Mouse (Mus musculus): ENCODE measurements around the gene Rad51c. TPM values are rescaled to one million over a fixed set of nuclear protein-coding genes. Genes with fewer than 3 reads are reported as not detected.
"Not testable (repeated sequence)": the region's sequence is repeated elsewhere in the genome, so short reads cannot be mapped to it uniquely, and the experiment has no call there.

Gene Rad51c
- polyA plus RNA-seq, 1 experiment from 2014 or later, result 4.0 TPM

DNA sequence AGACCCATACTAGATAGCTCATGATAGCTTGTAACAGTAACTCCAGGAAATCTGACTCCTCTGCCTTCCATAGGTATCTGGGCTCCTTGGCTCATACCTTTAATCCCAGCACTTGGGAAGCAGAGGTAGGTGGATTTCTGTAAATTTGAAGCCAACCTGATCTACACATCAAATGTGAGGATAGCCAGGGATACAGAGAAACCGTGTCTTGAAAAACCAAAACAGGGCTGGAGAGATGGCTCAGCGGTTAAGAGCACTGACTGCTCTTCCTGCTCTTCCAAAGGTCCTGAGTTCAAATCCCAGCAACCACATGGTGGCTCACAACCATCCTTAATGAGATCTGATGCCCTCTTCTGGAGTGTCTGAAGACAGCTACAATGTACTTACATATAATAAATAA is 30.4 kb upstream of the Rad51c start:
- H3K9ac ChIP-seq; H3K4me2 ChIP-seq (replicated peaks); H3K36me3 ChIP-seq (replicated peaks; ENCODE audit: control insufficient read depth, insufficient read depth); H3K4me3 ChIP-seq (replicated peaks; ENCODE audit: low read length); H3K27ac ChIP-seq; ATAC-seq (ENCODE audit: low FRiP score); H3K27me3 ChIP-seq (ENCODE audit: control insufficient read depth, insufficient read depth, low read length); H3K4me1 ChIP-seq (replicated peaks; ENCODE audit: control insufficient read depth, insufficient read depth, low read length); DNase-seq (ENCODE audit: low spot score); H3K9me3 ChIP-seq (ENCODE audit: control insufficient read depth, low read length): not testable (repeated sequence)
- WGBS, result 92% methylated on average over 2 of the region's 2 CpGs

- H3K27ac ChIP-seq, result no peak overlapping the region
- WGBS, result 52% methylated on average over 6 of the region's 6 CpGs
- ATAC-seq (ENCODE audit: low FRiP score), result no peak
- H3K4me2 ChIP-seq (replicated peaks), result no peak overlapping the region
- H3K36me3 ChIP-seq (replicated peaks; ENCODE audit: control insufficient read depth, insufficient read depth), result no peaks in the 10 kb centered on the region
- H3K27me3 ChIP-seq (ENCODE audit: control insufficient read depth, insufficient read depth, low read length), result no peaks in the 10 kb centered on the region
- no peaks in the 10 kb centered on the region for H3K9me3 ChIP-seq (ENCODE audit: control insufficient read depth, low read length)
- H3K4me1 ChIP-seq (replicated peaks; ENCODE audit: control insufficient read depth, insufficient read depth, low read length), result no peaks in the 10 kb centered on the region
- H3K4me3 ChIP-seq (replicated peaks; ENCODE audit: low read length), result no peak overlapping the region
- DNase-seq (ENCODE audit: low spot score), result no peak
- no peak overlapping the region for H3K9ac ChIP-seq
Measured at GRCm38 (mm10) chr11:87432933-87433669, 28.3 kb upstream of the Rad51c start.

- WGBS, result 75% methylated on average over 1 of the region's 1 CpGs
- Histone ChIP-seq H3K36me3 (replicated peaks; ENCODE audit: control insufficient read depth, insufficient read depth) (no peaks in the 10 kb centered on the region), H3K4me3 (replicated peaks; ENCODE audit: low read length) (no peak overlapping the region), H3K9me3 (ENCODE audit: control insufficient read depth, low read length) (no peaks in the 10 kb centered on the region), H3K9ac (no peak overlapping the region), H3K4me1 (replicated peaks; ENCODE audit: control insufficient read depth, insufficient read depth, low read length) (no peaks in the 10 kb centered on the region), H3K4me2 (replicated peaks) (no peak overlapping the region), H3K27me3 (ENCODE audit: control insufficient read depth, insufficient read depth, low read length) (no peaks in the 10 kb centered on the region), H3K27ac (no peak overlapping the region)
- ATAC-seq (ENCODE audit: low FRiP score) (no peak), DNase-seq (ENCODE audit: low spot score) (no peak)
Measured at GRCm38 (mm10) chr11:87432447-87432846, 27.7 kb upstream of the Rad51c start.

- H3K9ac ChIP-seq; H3K27ac ChIP-seq; H3K27me3 ChIP-seq (ENCODE audit: control insufficient read depth, insufficient read depth, low read length); H3K36me3 ChIP-seq (replicated peaks; ENCODE audit: control insufficient read depth, insufficient read depth); DNase-seq (ENCODE audit: low spot score); H3K4me3 ChIP-seq (replicated peaks; ENCODE audit: low read length); H3K9me3 ChIP-seq (ENCODE audit: control insufficient read depth, low read length); H3K4me2 ChIP-seq (replicated peaks); ATAC-seq (ENCODE audit: low FRiP score); H3K4me1 ChIP-seq (replicated peaks; ENCODE audit: control insufficient read depth, insufficient read depth, low read length): not testable (repeated sequence)
- 90% methylated on average over 8 of the region's 8 CpGs for WGBS
Measured at GRCm38 (mm10) chr11:87431813-87432212, 27.1 kb upstream of the Rad51c start.

- ATAC-seq (ENCODE audit: low FRiP score) (no peak), DNase-seq (ENCODE audit: low spot score) (no peak)
- H3K36me3 ChIP-seq (replicated peaks; ENCODE audit: control insufficient read depth, insufficient read depth), result no peaks in the 10 kb centered on the region
- H3K9me3 ChIP-seq (ENCODE audit: control insufficient read depth, low read length), result no peaks in the 10 kb centered on the region
- no peak overlapping the region for H3K4me2 ChIP-seq (replicated peaks)
- H3K27ac ChIP-seq, result no peak overlapping the region
- H3K27me3 ChIP-seq (ENCODE audit: control insufficient read depth, insufficient read depth, low read length), result no peaks in the 10 kb centered on the region
- H3K4me1 ChIP-seq (replicated peaks; ENCODE audit: control insufficient read depth, insufficient read depth, low read length), result no peaks in the 10 kb centered on the region
- H3K4me3 ChIP-seq (replicated peaks; ENCODE audit: low read length), result no peak overlapping the region
- 85% methylated on average over 2 of the region's 2 CpGs for WGBS
- no peak overlapping the region for H3K9ac ChIP-seq
Measured at GRCm38 (mm10) chr11:87430374-87430773, 25.6 kb upstream of the Rad51c start.

DNA sequence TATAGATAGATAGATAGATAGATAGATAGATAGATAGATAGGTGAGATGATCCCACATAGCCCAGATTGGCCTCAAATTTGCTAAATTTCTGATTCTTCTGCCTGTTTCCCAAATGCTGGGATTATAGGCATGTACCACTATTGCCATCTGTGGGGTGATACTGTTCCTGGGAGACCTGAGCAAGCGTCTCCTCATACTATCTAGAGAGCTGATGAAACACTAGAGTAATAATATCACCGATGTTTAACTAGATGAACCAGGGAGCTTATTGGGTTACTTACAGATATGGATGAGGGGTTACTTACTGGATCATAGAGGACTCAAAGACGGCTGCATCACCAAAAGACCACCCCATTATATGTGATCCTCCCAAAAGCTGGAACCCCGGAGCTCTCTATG is 24.6 kb upstream of the Rad51c start:
- ATAC-seq (ENCODE audit: low FRiP score), result no peak

DNA sequence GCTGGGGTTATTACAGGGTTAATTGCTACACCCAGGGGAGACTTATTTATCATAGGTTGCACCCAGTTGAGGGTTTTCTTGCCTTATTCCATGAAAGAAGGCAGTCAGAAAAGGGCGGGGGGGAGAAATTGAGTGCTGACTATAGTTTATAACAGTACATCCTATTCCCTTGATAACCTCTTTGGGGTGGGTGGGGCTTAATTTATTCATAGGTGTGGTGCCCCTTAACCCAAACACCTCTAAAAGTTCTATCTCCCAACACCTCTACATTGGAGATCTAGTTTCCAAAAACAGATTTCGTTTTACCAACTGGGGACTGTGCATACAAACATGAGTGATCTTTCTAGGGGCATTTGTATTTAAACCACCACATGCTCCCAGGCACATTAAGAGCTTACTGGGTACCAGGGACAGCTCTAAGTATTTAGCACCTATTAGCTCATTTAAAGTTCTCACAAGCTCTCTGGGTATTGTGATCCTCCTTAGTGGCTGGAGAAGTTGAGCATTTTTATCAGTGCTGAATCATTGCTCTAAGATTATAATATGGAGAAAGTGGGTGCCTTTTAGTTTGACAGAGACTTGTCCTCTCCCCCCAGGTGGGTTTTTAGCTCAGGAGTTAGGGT is 23.4 kb upstream of the Rad51c start:
- H3K4me3 ChIP-seq (replicated peaks; ENCODE audit: low read length), result no peak overlapping the region
- no peaks in the 10 kb centered on the region for H3K4me1 ChIP-seq (replicated peaks; ENCODE audit: control insufficient read depth, insufficient read depth, low read length)
- H3K9ac ChIP-seq, result no peak overlapping the region
- H3K4me2 ChIP-seq (replicated peaks), result no peak overlapping the region
- 73% methylated on average over 2 of the region's 2 CpGs for WGBS
- no peak overlapping the region for H3K27ac ChIP-seq
- H3K27me3 ChIP-seq (ENCODE audit: control insufficient read depth, insufficient read depth, low read length), result no peaks in the 10 kb centered on the region
- no peaks in the 10 kb centered on the region for H3K9me3 ChIP-seq (ENCODE audit: control insufficient read depth, low read length)
- ATAC-seq (ENCODE audit: low FRiP score) (no peak), DNase-seq (ENCODE audit: low spot score) (no peak)
- no peaks in the 10 kb centered on the region for H3K36me3 ChIP-seq (replicated peaks; ENCODE audit: control insufficient read depth, insufficient read depth)

More for the DNA sequence above, 24.6 kb upstream of the Rad51c start:
- Histone ChIP-seq H3K27me3 (ENCODE audit: control insufficient read depth, insufficient read depth, low read length) (no peaks in the 10 kb centered on the region), H3K4me3 (replicated peaks; ENCODE audit: low read length) (no peak overlapping the region), H3K4me1 (replicated peaks; ENCODE audit: control insufficient read depth, insufficient read depth, low read length) (no peaks in the 10 kb centered on the region), H3K36me3 (replicated peaks; ENCODE audit: control insufficient read depth, insufficient read depth) (no peaks in the 10 kb centered on the region), H3K9me3 (ENCODE audit: control insufficient read depth, low read length) (no peaks in the 10 kb centered on the region), H3K4me2 (replicated peaks) (no peak overlapping the region), H3K27ac (no peak overlapping the region), H3K9ac (no peak overlapping the region)
- WGBS, result 87% methylated on average over 4 of the region's 4 CpGs
- no peak for DNase-seq (ENCODE audit: low spot score)

DNA sequence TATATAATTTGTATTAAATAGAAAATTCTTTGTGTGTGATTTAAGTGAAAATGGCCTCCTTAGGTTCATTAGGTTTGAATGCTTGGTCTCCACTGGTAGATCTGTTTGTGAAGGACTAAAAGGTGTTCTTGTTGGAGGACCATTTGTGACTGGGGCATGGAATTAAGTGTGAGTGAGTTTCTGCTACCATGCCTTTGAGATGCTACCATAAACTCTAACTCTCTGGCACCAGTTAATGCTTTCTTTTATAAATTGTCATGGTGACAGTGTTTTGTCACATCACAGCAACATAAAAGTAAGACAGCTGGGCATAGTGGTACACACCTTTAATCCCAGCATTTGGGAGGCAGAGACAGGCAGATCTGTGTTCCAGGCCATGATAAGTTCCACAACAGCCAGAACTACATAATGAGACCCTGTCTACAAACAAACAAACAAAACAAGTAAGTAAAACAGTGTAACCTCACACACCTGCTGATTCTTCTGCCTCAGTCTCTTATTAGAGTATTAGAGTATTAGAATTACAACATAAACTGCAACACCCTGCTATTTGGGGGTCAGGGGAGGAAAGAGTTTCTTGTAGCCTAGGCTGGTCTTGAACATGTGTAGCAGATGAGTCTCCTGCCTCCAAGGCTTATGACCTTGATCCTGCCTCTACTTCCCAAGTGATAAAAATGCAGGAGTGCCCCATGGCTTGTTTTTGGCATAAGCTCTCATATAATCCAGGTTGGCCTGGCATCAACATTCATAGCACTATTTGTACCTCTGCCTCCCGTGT is 22.7 kb upstream of the Rad51c start:
- Histone ChIP-seq H3K27ac (peak overlapping the region; percentile 65), H3K4me1 (replicated peaks; ENCODE audit: control insufficient read depth, insufficient read depth, low read length) (no peaks in the 10 kb centered on the region), H3K4me2 (replicated peaks) (no peak overlapping the region), H3K27me3 (ENCODE audit: control insufficient read depth, insufficient read depth, low read length) (no peaks in the 10 kb centered on the region), H3K4me3 (replicated peaks; ENCODE audit: low read length) (no peak overlapping the region), H3K9me3 (ENCODE audit: control insufficient read depth, low read length) (no peaks in the 10 kb centered on the region), H3K9ac (no peak overlapping the region), H3K36me3 (replicated peaks; ENCODE audit: control insufficient read depth, insufficient read depth) (no peaks in the 10 kb centered on the region)
- WGBS, result 71% methylated on average over 1 of the region's 1 CpGs
- no peak for DNase-seq (ENCODE audit: low spot score)
- ATAC-seq (ENCODE audit: low FRiP score), result no peak

- Histone ChIP-seq H3K4me2 (replicated peaks) (peak overlapping the region; percentile 56), H3K27ac (peak overlapping the region; percentile 82), H3K4me3 (replicated peaks; ENCODE audit: low read length) (peak overlapping the region; percentile 25), H3K9ac (peak overlapping the region; percentile 59)
- not testable (repeated sequence) for H3K27me3 ChIP-seq (ENCODE audit: control insufficient read depth, insufficient read depth, low read length); H3K9me3 ChIP-seq (ENCODE audit: control insufficient read depth, low read length); H3K4me1 ChIP-seq (replicated peaks; ENCODE audit: control insufficient read depth, insufficient read depth, low read length); H3K36me3 ChIP-seq (replicated peaks; ENCODE audit: control insufficient read depth, insufficient read depth)
- peak; percentile 93 for DNase-seq (ENCODE audit: low spot score)
- WGBS, result under 1% methylated on average over 24 of the region's 24 CpGs
- ATAC-seq (ENCODE audit: low FRiP score), result peak; percentile 92
Measured at GRCm38 (mm10) chr11:87426450-87427250, 21.9 kb upstream of the Rad51c start.

Data from hindbrain, embryonic 14.5 days (tissue).